Mouse (Mus musculus): ENCODE measurements around the gene Olfr132.
"Not testable (repeated sequence)": the region's sequence is repeated elsewhere in the genome, so short reads cannot be mapped to it uniquely, and the experiment has no call there.

Olfr132 gene

DNA sequence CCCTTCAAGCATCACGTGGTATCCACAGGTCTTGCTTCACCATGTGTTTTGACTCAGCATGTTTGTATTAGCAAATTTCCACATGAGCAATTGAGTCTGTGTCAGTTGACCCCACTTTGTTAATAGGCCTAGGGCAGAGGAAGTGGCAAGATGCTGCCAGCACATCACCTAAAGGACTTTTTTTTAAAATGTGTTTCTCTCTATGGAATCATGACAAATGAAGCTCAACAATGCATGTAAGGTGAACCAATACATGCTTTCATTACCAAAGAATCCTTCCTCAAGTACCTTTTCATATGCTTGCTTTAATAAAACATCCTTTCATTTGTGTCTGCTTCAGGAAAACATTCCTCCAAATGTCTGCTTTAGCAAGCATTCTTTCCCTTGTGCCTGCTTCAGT, at the start of gene Olfr132:
Gene Olfr132 (minus strand): TSS at position 101 of the 400 bp plus-strand sequence.
- DNase-seq (ENCODE audit: low spot score): no peak

DNA sequence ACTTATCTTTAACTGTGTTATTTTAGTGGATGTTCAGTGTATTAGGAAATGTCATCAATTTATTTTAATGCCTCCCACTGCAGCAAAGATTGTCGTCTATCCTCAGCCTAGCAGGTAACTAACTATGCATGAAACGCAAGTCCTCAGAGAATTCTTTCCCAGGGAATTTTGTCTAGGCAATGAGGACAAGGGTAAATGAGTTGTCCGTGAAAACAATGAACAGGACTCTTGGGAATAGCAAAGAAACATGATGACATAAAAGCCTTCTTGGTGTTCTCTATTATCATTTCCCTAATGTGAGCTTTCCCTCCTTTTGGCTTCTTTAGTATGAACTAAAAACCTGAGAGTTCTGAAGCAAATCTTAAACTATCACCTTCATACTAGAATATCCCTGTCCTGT, 36.8 kb upstream of the Olfr132 start, which contains the start of gene Olfr134:
Gene Olfr134 (plus strand): TSS at position 301 of the 400 bp plus-strand sequence.
- DNase-seq (ENCODE audit: low spot score): no peak

DNA sequence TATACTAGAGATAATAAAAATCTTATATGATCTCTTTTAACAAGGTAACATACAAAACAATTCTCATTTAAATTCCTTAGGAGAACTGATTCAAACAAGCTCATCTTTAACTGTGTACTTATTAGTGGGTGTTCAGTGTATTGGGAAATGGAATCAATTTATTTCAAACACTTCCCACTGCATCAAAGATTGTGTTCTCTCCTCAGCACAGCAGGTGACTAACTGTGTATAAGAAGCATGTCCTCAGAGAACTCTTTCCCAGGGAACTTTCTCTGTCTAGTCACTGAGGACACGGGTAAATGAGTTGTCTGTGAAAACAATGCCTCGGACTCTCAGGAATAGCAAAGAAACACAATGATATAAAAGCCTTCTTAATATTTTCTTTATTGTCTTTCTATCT, 10.7 kb upstream of the Olfr132 start, which contains the start of gene Olfr133:
Gene Olfr133 (plus strand): TSS at position 301 of the 400 bp plus-strand sequence.
- DNase-seq (ENCODE audit: low spot score): no peak

DNA sequence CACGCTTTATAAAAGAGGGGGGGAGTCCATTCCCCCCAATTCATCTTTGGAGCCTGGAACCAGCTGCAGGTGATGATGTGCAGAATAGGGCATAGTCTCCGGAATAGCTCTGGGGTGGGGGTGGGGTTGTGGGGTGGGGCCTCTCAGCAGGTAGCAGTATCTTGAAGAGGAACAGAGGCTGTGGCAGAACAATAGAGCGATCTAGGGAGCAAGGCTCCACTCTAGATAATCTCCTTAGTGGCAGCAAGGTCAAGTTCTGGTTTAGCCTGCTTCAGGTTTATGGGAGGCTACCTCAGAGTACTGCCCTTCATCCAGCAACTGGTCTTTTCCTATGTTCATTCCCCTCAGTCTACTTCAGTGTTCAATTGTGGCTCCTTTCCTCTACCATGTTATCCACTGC, 9.0 kb downstream of the Olfr132 start:
- DNase-seq (ENCODE audit: low spot score): not testable (repeated sequence)

DNA sequence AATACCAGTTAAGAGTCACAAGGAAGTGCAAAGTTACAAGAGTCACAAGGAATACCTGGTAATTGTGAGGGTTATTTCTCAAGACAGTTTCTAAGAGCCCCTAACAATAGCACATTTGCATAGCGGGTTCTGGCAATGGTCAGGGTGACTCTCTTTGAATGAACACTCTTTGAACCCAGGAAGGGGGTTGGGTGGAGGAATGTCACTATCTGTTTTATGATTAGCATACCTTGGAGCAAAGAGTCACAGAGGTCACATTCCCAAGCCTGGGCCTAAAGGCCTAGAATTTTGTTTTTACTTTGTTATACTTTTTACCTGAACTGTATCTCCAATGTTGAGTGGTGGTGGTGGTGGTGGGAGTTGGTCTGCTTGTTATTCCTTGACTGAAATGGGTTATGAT, 10.1 kb downstream of the Olfr132 start:
- DNase-seq (ENCODE audit: low spot score): not testable (repeated sequence)

DNA sequence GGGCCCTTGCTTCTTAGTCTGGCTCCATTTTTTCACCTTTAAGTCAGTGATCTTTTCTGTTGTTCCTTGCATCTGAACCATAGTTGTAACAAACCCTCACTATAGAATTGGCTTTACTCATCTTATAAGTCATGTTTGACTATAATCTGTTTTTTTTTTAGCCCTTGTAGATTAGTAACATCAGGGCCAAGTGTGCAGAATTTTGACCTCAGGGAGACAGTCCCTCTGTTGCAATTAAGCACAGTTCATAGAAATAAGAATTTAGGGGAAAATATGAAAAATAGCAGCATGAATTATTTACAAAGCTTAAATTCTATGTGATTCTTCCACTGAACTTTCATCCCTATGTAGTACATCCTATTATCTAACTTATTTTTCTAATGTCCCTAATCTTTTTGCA, 45.7 kb downstream of the Olfr132 start, which contains the start of gene Olfr131:
Gene Olfr131 (minus strand): TSS at position 101 of the 400 bp plus-strand sequence.
- DNase-seq (ENCODE audit: low spot score): no peak

DNA sequence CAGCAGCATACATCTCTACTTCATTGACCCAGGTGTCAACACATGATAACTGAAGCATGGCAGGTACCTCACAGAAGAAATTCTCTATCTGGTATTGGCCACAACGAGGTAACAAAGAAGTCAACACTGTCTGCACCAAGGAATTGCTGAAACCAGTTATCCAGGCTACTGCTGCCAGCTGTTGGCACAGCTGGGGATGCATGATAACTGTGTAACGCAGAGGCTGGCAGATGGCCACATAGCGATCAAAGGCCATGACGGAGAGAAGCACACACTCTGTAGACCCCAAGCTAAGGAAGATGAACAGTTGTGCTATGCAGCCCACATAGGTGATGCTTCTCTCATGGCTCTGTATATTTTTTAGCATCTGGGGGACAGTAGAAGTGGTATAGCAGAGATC, 52.0 kb downstream of the Olfr132 start:
- no peak for DNase-seq (ENCODE audit: low spot score)

All from ovary, adult 18-20 months (tissue).